Mouse (Mus musculus): ENCODE data around the gene Itsn2.

- TF ChIP-seq POLR2A (IDR thresholded peaks at IDR 0.05; ENCODE audit: insufficient read length, low read depth) (no peak), TCF12 (IDR thresholded peaks at IDR 0.05; ENCODE audit: insufficient read depth, poor library complexity, severe bottlenecking) (no peak), E2F4 (IDR thresholded peaks at IDR 0.05; ENCODE audit: insufficient read depth) (no peak), POLR2AphosphoS2 (IDR thresholded peaks at IDR 0.05; ENCODE audit: insufficient read length, low read depth) (no peak), USF1 (IDR thresholded peaks at IDR 0.05; ENCODE audit: low read depth) (no peak), MAX (IDR thresholded peaks at IDR 0.05; ENCODE audit: low read depth) (no peak), CEBPB (IDR thresholded peaks at IDR 0.05; ENCODE audit: insufficient read depth, poor library complexity, severe bottlenecking) (no peak), SRF (IDR thresholded peaks at IDR 0.05; ENCODE audit: control insufficient read depth, insufficient read length, low read depth) (no peak)
These were observed 22.3 kb downstream of the Itsn2 start for GRCm38 (mm10) chr12:4614722-4615121.

Measured in myocyte (in vitro differentiated cells).